Mouse (Mus musculus) adrenal gland, postnatal 14 days (tissue): Measurements from ENCODE around the gene Mapkapk5. TPM values are rescaled to one million over a fixed set of nuclear protein-coding genes. Genes with fewer than 3 reads are reported as not detected.

Experiments used
- DNase-seq: peaks from one replicate; pipeline ENCODE4 v3.0.0; 2021; ENCODE audit warnings: mixed read lengths
- long read RNA-seq, 2 experiments: library from polyadenylated mRNA; stranded (forward); transcript quantifications; one replicate each; pipeline ENCODE4 v2.0.0; 2021
- total RNA-seq: library from RNA; stranded (reverse); gene quantifications from 2 replicates; pipeline ENCODE4 v1.2.3, GENCODE M21; 2021

Mapkapk5 gene
- 93.2 and 96.4 TPM in 2 replicates for total RNA-seq
- long read RNA-seq, experiment 1, transcript Mapkapk5-201 (14 exons, 2,234 nt), result major isoform, 9 of 21 reads
- long read RNA-seq, experiment 1, transcript Mapkapk5-204 (14 exons, 1,513 nt), result minor isoform, 5 of 21 reads
- long read RNA-seq, experiment 1, partial matches to known transcripts, result 3 of 21 reads
- long read RNA-seq, experiment 1, other reads (novel, unspliced or antisense), result 2 of 21 reads
- long read RNA-seq, experiment 2, transcript Mapkapk5-201 (14 exons, 2,234 nt), result major isoform, 8 of 13 reads
- long read RNA-seq, experiment 2, partial matches to known transcripts, result 2 of 13 reads
- long read RNA-seq, experiment 2, other reads (novel, unspliced or antisense), result 0 of 13 reads

GRCm38 (mm10) chr5:121545793-121546529, at the start of gene Mapkapk5:
Mapkapk5 (minus strand) TSS chr5:121545905.
- DNase-seq, result peak; percentile 98

- no peak for DNase-seq
Measured at GRCm38 (mm10) chr5:121594714-121595313, 49.1 kb upstream of the Mapkapk5 start.

- DNase-seq, result peak; percentile 95
Measured at GRCm38 (mm10) chr5:121593451-121594401, 48.0 kb upstream of the Mapkapk5 start, which contains the start of gene Aldh2. Aldh2 (minus strand) TSS chr5:121593824.

GRCm38 (mm10) chr5:121592816-121593407, 47.2 kb upstream of the Mapkapk5 start:
- peak; percentile 59 for DNase-seq

GRCm38 (mm10) chr5:121592064-121592815, 46.5 kb upstream of the Mapkapk5 start:
- DNase-seq, result peak; percentile 59

- DNase-seq, result peak; percentile 68
Measured at GRCm38 (mm10) chr5:121591417-121592063, 45.8 kb upstream of the Mapkapk5 start.

GRCm38 (mm10) chr5:121589928-121590327, 44.2 kb upstream of the Mapkapk5 start:
- DNase-seq, result no peak

- DNase-seq, result peak; percentile 57
Measured at GRCm38 (mm10) chr5:121586400-121587039, 40.8 kb upstream of the Mapkapk5 start.

GRCm38 (mm10) chr5:121585699-121586098, 40.0 kb upstream of the Mapkapk5 start:
- DNase-seq, result no peak

GRCm38 (mm10) chr5:121585005-121585404, 39.3 kb upstream of the Mapkapk5 start:
- no peak for DNase-seq

GRCm38 (mm10) chr5:121583765-121584501, 38.2 kb upstream of the Mapkapk5 start:
- DNase-seq, result peak; percentile 97

- no peak for DNase-seq
Measured at GRCm38 (mm10) chr5:121581945-121582344, 36.2 kb upstream of the Mapkapk5 start.

- peak; percentile 89 for DNase-seq
Measured at GRCm38 (mm10) chr5:121576927-121577488, 31.3 kb upstream of the Mapkapk5 start.

GRCm38 (mm10) chr5:121575867-121576266, 30.2 kb upstream of the Mapkapk5 start:
- no peak for DNase-seq

- no peak for DNase-seq
Measured at GRCm38 (mm10) chr5:121574145-121574544, 28.4 kb upstream of the Mapkapk5 start.

- DNase-seq, result no peak
Measured at GRCm38 (mm10) chr5:121570787-121571186, 25.1 kb upstream of the Mapkapk5 start.

- no peak for DNase-seq
Measured at GRCm38 (mm10) chr5:121569881-121570420, 24.2 kb upstream of the Mapkapk5 start.
